Mouse (Mus musculus): ENCODE measurements around the gene Hsd11b2. TPM values are rescaled to one million over a fixed set of nuclear protein-coding genes. Genes with fewer than 3 reads are reported as not detected.
"Not testable (repeated sequence)": the region's sequence is repeated elsewhere in the genome, so short reads cannot be mapped to it uniquely, and the experiment has no call there.

Hsd11b2 gene
- polyA plus RNA-seq, 1 experiment: 2.1 TPM

DNA sequence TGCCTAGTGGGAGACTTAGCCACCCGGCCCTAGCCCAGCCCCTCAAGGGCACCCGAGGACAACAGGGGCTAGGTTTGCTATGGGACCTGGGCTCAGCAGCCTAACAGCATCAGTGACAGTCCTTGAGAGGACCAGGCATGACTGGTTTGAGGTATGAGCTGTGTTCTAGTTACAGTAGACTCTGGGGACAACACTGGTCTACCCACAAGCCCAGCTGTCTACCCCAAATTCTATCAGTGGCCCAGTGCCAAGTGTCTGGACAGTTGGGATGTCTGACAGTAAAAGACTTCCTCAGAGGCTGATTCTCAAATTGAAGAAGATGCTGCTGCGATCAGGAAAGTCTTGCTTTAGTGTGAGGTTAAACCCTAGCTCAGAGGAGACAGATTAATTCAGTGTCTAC, 26.7 kb downstream of the Hsd11b2 start:
- Histone ChIP-seq H3K4me1 (ENCODE audit: control insufficient read depth, insufficient read depth, low read length) (peaks cover 36% of the 10 kb centered on the region), H3K4me3 (replicated peaks; ENCODE audit: extremely low read depth, low read depth, low read length) (no peak overlapping the region)
- 66% methylated on average over 3 of the region's 3 CpGs for WGBS
- DNase-seq: no peak
- no peak for TF ChIP-seq POLR2A (IDR thresholded peaks at IDR 0.05; ENCODE audit: borderline replicate concordance, extremely low read depth, low read depth, low read length)
- TF ChIP-seq CTCF (IDR thresholded peaks at IDR 0.05; ENCODE audit: insufficient read depth, low read length): no peak

DNA sequence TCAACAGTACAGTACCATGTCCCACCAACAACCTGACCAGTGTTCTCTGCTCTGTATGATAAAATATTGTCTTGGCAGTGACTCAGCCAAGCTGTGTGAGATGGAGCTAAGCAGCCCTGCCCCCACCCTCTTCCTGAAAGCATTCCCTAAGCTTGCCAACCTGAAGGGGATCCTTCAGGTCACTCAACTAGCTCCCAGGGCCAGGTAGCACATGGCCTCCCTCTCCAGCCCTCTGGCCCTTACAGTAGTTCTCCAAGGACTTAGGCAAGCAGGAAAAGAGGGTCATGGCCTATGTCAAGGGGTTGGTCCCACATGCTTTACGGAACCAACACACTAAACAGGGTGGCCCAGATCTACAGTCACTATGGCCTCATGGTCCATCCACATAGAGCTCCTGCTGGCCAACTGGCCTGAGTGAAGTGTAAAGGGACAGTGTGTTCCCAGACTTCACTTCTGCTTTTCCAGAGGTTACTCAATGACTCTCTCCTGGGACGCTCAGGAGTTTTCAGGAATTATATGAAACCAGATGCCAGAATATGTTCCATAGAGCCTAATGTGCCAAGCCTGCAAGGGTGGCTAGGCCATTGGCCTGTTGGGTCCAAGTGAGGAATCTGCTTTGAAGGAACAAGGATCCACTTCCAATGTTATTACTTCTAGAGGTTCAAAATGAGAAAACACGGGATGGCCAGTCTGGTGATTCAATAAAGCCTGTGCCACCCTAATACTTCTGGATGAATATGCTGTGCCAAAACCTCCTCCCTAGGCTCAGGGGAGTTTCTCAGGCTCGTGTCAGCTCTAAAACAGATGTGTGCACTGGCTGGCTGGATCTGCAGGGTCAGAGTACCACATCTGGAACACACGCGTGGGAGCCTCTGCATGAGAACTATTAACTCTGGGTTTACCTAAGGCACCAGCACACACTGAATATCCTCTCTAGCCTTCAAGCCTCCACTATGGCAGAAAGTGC, 28.1 kb downstream of the Hsd11b2 start:
- H3K4me1 ChIP-seq (ENCODE audit: control insufficient read depth, insufficient read depth, low read length): peaks cover 36% of the 10 kb centered on the region
- TF ChIP-seq CTCF (IDR thresholded peaks at IDR 0.05; ENCODE audit: insufficient read depth, low read length) (no peak), POLR2A (IDR thresholded peaks at IDR 0.05; ENCODE audit: borderline replicate concordance, extremely low read depth, low read depth, low read length) (no peak)
- WGBS: 48% methylated on average over 6 of the region's 6 CpGs
- no peak overlapping the region for H3K4me3 ChIP-seq (replicated peaks; ENCODE audit: extremely low read depth, low read depth, low read length)
- DNase-seq: peak; percentile 57

DNA sequence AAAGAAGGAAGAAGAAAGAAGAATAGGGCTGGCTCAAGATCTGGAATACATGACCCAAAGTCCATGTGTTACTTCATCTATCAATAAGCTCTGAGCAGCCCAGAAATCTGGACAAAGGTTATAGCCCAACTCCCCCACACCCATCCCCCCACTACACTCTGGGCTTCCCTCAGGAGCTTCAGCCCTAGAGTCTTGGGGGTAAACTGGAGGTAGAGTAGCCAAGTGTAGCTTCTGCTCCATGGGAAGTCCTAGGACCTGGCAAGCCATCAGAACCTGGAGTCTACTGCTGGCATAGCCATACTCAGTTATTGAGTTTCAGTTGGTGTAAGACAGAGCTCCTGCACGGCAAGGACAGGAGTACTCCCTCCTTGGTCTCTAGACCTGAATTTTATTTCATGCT, 31.0 kb downstream of the Hsd11b2 start:
- WGBS: 86% methylated on average over 1 of the region's 1 CpGs
- Histone ChIP-seq H3K4me1 (ENCODE audit: control insufficient read depth, insufficient read depth, low read length) (peaks cover 32% of the 10 kb centered on the region), H3K4me3 (replicated peaks; ENCODE audit: extremely low read depth, low read depth, low read length) (no peak overlapping the region)
- no peak for DNase-seq
- TF ChIP-seq POLR2A (IDR thresholded peaks at IDR 0.05; ENCODE audit: borderline replicate concordance, extremely low read depth, low read depth, low read length) (no peak), CTCF (IDR thresholded peaks at IDR 0.05; ENCODE audit: insufficient read depth, low read length) (no peak)

DNA sequence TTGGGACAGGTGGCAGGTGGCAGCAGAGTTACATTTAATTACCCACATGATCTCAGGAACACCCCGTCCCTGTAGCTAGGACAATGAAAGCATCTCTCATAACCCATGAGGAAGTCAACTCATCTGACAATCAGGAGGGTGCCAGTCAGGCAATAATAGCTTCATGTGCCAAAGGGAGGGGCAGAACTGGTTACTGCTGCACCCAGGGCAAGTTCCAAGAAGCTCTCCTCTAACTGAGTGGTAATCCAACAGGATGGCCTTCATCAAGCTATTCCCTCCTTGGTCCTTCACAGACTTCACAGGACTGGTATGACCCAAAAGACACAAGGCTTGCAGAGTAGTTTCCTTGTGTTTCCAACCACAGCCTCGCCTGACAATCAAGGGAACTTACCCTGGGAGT, 31.5 kb downstream of the Hsd11b2 start:
- Histone ChIP-seq H3K4me1 (ENCODE audit: control insufficient read depth, insufficient read depth, low read length) (peaks cover 31% of the 10 kb centered on the region), H3K4me3 (replicated peaks; ENCODE audit: extremely low read depth, low read depth, low read length) (no peak overlapping the region)
- DNase-seq: no peak
- TF ChIP-seq POLR2A (IDR thresholded peaks at IDR 0.05; ENCODE audit: borderline replicate concordance, extremely low read depth, low read depth, low read length) (no peak), CTCF (IDR thresholded peaks at IDR 0.05; ENCODE audit: insufficient read depth, low read length) (no peak)
- WGBS: 51% methylated on average over 2 of the region's 2 CpGs

DNA sequence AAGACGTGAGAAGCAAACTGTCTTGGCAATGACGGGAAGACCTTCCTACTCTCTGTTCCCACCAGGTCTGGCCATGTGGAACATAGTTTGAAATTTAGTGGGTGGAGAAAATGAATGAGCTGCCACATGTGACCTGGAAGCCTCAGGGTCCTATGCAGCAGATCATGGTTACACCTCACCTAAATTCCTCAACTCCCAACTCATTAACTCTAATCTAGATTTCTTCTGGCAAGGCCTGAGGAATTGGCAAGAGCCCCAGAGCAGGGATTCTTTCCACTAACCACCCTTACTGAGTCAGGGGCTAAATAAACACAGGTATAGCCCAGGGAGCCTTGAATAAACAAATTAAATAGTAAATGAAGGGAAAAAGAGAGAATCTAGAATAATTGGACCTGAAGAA, 33.5 kb downstream of the Hsd11b2 start:
- WGBS: 87% methylated on average over 2 of the region's 2 CpGs

DNA sequence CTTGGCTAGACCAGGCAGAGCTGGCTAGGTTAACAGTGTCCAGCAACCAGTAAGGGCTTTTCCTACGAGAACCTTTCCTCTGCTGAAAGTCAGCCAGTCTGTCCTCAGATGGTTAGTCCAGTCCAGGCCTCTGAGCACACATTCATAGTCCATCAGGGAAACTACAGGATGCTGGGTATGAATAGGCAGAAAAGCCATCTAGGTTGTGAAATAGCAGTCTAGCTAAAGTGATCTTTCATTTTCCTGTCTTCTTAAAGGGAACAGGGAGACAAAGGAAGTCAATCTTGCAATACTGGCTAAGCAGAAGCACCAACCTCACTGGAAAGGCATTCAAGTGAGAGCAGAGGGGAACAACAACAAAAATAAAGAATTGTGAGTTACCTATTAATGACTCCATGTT, 34.3 kb downstream of the Hsd11b2 start:
- H3K4me3 ChIP-seq (replicated peaks; ENCODE audit: extremely low read depth, low read depth, low read length): no peak overlapping the region
- DNase-seq: no peak
- 54% methylated on average over 1 of the region's 1 CpGs for WGBS
- H3K4me1 ChIP-seq (ENCODE audit: control insufficient read depth, insufficient read depth, low read length): peaks cover 8% of the 10 kb centered on the region
- no peak for TF ChIP-seq CTCF (IDR thresholded peaks at IDR 0.05; ENCODE audit: insufficient read depth, low read length)
- no peak for TF ChIP-seq POLR2A (IDR thresholded peaks at IDR 0.05; ENCODE audit: borderline replicate concordance, extremely low read depth, low read depth, low read length)

More for the DNA sequence above, 33.5 kb downstream of the Hsd11b2 start:
- no peak for DNase-seq
- no peak overlapping the region for H3K4me3 ChIP-seq (replicated peaks; ENCODE audit: extremely low read depth, low read depth, low read length)
- TF ChIP-seq POLR2A (IDR thresholded peaks at IDR 0.05; ENCODE audit: borderline replicate concordance, extremely low read depth, low read depth, low read length): no peak
- TF ChIP-seq CTCF (IDR thresholded peaks at IDR 0.05; ENCODE audit: insufficient read depth, low read length): no peak
- H3K4me1 ChIP-seq (ENCODE audit: control insufficient read depth, insufficient read depth, low read length): peaks cover 12% of the 10 kb centered on the region

DNA sequence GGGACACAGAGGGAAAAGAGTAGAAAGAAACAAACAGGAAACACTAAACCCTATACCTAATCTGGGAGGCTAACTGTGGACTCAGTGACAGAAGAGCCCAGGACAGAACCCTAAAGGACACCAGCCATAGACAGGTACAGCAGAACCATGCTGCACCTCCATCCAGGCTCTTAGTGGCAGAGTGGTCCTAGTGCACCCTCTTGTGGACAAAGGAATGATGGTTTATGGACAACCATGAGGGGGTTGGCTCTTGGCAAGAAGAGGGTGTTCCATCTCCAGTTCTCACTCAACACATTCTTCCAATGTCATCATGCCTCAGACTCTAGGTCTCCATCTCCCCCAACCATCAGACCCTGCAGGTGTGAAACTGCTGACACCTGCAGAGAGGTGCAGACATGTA, 35.5 kb downstream of the Hsd11b2 start:
- TF ChIP-seq POLR2A (IDR thresholded peaks at IDR 0.05; ENCODE audit: borderline replicate concordance, extremely low read depth, low read depth, low read length) (no peak), CTCF (IDR thresholded peaks at IDR 0.05; ENCODE audit: insufficient read depth, low read length) (peak; percentile 87)
- no peak for DNase-seq
- Histone ChIP-seq H3K4me3 (replicated peaks; ENCODE audit: extremely low read depth, low read depth, low read length) (no peak overlapping the region), H3K4me1 (ENCODE audit: control insufficient read depth, insufficient read depth, low read length) (peaks cover 8% of the 10 kb centered on the region)

DNA sequence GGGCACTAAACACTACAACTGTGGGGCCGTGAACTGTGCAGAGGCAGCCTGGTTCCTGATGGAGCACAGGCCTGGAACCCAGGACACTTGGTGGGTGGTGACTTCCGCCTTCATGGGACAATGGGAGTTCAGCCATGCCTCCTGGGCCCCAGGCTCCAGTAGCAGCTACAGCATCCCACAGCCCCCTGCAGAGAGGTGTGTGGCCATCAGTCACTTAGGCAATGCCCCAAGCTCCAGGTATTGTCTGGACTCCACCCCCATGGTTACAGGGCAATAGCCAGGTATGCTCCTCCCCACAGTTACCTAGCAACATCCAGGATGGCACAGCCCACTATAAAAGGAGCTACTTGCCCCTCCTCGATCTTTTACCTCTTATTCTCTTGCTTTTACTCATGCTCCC, 36.7 kb downstream of the Hsd11b2 start:
- TF ChIP-seq CTCF (IDR thresholded peaks at IDR 0.05; ENCODE audit: insufficient read depth, low read length) (no peak), POLR2A (IDR thresholded peaks at IDR 0.05; ENCODE audit: borderline replicate concordance, extremely low read depth, low read depth, low read length) (no peak)
- 81% methylated on average over 3 of the region's 3 CpGs for WGBS
- no peak for DNase-seq
- no peak overlapping the region for H3K4me3 ChIP-seq (replicated peaks; ENCODE audit: extremely low read depth, low read depth, low read length)
- peaks cover 4% of the 10 kb centered on the region for H3K4me1 ChIP-seq (ENCODE audit: control insufficient read depth, insufficient read depth, low read length)

DNA sequence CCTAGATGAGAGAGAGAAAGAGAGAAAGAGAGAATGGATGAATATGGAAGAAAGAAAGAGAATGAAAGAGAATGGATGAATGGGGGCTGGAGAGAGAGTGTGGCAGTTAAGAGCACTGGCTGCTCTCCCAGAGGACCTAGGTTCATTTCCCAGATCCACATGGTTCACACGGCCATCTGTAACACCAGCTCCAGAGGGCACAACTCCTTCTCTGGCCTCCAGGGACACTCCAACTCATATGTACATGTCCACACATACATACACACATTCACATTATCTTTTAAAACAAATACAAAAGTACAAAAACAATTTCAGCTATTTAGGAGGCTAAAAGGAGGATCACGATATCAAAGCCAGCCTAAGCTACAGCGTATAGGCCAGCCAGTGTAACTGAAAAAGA, 44.3 kb downstream of the Hsd11b2 start:
- TF ChIP-seq POLR2A (IDR thresholded peaks at IDR 0.05; ENCODE audit: borderline replicate concordance, extremely low read depth, low read depth, low read length) (no peak), CTCF (IDR thresholded peaks at IDR 0.05; ENCODE audit: insufficient read depth, low read length) (no peak)
- WGBS: 75% methylated on average over 3 of the region's 3 CpGs
- peaks cover 5% of the 10 kb centered on the region; the same call in 1 of the 2 replicates for H3K4me1 ChIP-seq (ENCODE audit: control insufficient read depth, insufficient read depth, low read length)
- no peak for DNase-seq
- H3K4me3 ChIP-seq (replicated peaks; ENCODE audit: extremely low read depth, low read depth, low read length): no peak overlapping the region

DNA sequence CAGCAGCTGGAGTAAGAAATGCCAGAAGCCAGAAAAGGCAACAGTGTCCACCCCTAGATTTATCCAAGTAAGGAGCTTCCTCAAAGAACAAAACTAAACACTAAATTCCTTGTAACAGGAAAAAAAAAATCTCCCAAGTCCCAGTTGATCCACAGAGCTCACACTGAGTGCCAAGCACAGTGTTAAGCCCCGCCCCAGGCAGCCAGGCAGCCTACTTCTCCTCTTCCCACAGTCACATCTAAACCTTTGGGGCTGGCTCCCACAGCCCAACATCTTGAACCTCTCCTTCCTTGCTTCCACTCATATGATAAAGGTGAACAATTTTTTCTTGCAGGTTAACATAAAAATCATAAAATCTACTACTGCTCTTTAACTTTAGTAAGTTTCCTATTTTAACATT, 45.3 kb downstream of the Hsd11b2 start:
- TF ChIP-seq POLR2A (IDR thresholded peaks at IDR 0.05; ENCODE audit: borderline replicate concordance, extremely low read depth, low read depth, low read length) (no peak), CTCF (IDR thresholded peaks at IDR 0.05; ENCODE audit: insufficient read depth, low read length) (no peak)
- DNase-seq: no peak
- WGBS: 61% methylated on average over 1 of the region's 1 CpGs
- Histone ChIP-seq H3K4me1 (ENCODE audit: control insufficient read depth, insufficient read depth, low read length) (peaks cover 5% of the 10 kb centered on the region; the same call in 1 of the 2 replicates), H3K4me3 (replicated peaks; ENCODE audit: extremely low read depth, low read depth, low read length) (no peak overlapping the region)

DNA sequence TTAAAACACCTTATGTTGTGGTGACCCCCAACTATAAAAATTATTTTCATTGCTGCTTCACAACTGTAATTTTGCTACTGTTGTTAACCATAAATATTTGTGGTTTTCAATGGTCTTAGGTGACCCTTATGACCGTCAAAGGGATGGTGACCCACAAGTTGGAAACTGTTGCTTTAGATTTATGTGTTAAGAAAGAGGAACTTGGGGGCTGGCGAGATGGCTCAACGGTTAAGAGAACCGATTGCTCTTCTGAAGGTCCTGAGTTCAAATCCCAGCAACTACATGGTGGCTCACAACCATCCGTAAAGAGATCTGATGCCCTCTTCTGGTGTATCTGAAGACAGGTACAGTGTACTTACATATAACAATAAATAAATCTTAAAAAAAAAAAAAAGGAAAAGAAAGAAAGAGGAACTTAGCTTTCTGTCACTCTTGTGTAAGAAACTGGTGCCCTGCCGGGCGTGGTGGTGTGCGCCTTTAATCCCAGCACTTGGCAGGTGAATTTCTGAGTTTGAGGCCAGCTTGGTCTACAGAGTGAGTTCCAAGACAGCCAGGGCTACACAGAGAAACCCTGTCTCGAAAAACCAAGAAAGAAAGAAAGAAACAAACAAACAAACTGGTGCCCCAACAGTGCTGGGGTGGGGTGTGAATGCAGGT, 46.1 kb downstream of the Hsd11b2 start:
- H3K4me1 ChIP-seq (ENCODE audit: control insufficient read depth, insufficient read depth, low read length); DNase-seq: not testable (repeated sequence)
- WGBS: 55% methylated on average over 9 of the region's 9 CpGs
- peak overlapping the region; percentile 77 for H3K4me3 ChIP-seq (replicated peaks; ENCODE audit: extremely low read depth, low read depth, low read length)
